ENCODE assay signal across 25 mouse cellular contexts in genomic region chr6:34896168-34896780, GRCm38 (mm10). TPM values are rescaled to one million over a fixed set of nuclear protein-coding genes. Genes with fewer than 3 reads are reported as not detected.
DNase-seq lines count a peak whose midpoint lies in the region; ATAC-seq and TF ChIP-seq lines count a peak whose summit lies in the region.
"Had no signal": no experiment of that assay in that cellular context is flagged by ENCODE, and none has a peak within 500 bp of the region (broad histone marks: within the 10 kb centered on the region; RNA-seq: fewer than 3 reads in every experiment).

No protein-coding gene starts in this region.

- no peak for TF ChIP-seq CTCF in cerebellum, adult 2 months (IDR thresholded peaks at IDR 0.05; ENCODE audit: borderline replicate concordance, insufficient read depth, low read depth, low read length)

- H3K4me3 ChIP-seq in cerebellum, adult 2 months (replicated peaks; ENCODE audit: insufficient read depth, low read depth, low read length) = no peak overlapping the region
- H3K4me3 ChIP-seq in heart, embryonic 10.5 days = no peak overlapping the region
- H3K4me3 ChIP-seq in liver, embryonic 12.5 days = no peak overlapping the region
- no peak overlapping the region for H3K4me3 ChIP-seq in liver, embryonic 11.5 days (ENCODE audit: low read depth, low read length)
- H3K4me3 ChIP-seq: embryonic facial prominence, embryonic 12.5 days; forebrain, embryonic 12.5 days; heart, embryonic 12.5 days; megakaryocyte, embryonic 14.5 days had no signal

- H3K36me3 ChIP-seq in heart, embryonic 10.5 days = peaks cover 85% of the 10 kb centered on the region
- H3K36me3 ChIP-seq in liver, embryonic 12.5 days = peaks cover 98% of the 10 kb centered on the region
- H3K36me3 ChIP-seq in liver, embryonic 11.5 days (ENCODE audit: control insufficient read depth, insufficient read depth, low read length) = peaks cover 51% of the 10 kb centered on the region

- no peaks in the 10 kb centered on the region for H3K9me3 ChIP-seq in heart, embryonic 10.5 days
- no peaks in the 10 kb centered on the region for H3K9me3 ChIP-seq in liver, embryonic 12.5 days (replicated peaks)
- H3K9me3 ChIP-seq in liver, embryonic 11.5 days (ENCODE audit: control insufficient read depth, low read length) = no peaks in the 10 kb centered on the region
- H3K9me3 ChIP-seq: embryonic facial prominence, embryonic 12.5 days; forebrain, embryonic 12.5 days; heart, embryonic 12.5 days; megakaryocyte, embryonic 14.5 days had no signal

- TF ChIP-seq POLR2A in cerebellum, adult 2 months (IDR thresholded peaks at IDR 0.05; ENCODE audit: borderline replicate concordance, insufficient read depth, low read length) = no peak

- peak; percentile 27; the same call in 1 of the 2 replicates for ATAC-seq in liver, embryonic 12.5 days
- ATAC-seq in liver, embryonic 11.5 days (replicated peaks; ENCODE audit: low FRiP score) = no peak
- ATAC-seq: hindbrain, postnatal 0 days; intestine, embryonic 16.5 days had no signal

- peaks cover 13% of the 10 kb centered on the region for H3K4me1 ChIP-seq in cerebellum, adult 2 months (ENCODE audit: control insufficient read depth, insufficient read depth, low read length)
- H3K4me1 ChIP-seq in heart, embryonic 10.5 days = peaks cover 29% of the 10 kb centered on the region
- H3K4me1 ChIP-seq in liver, embryonic 12.5 days = peaks cover 8% of the 10 kb centered on the region
- H3K4me1 ChIP-seq in liver, embryonic 11.5 days (replicated peaks; ENCODE audit: control insufficient read depth, insufficient read depth, low read length) = peaks cover 4% of the 10 kb centered on the region
- H3K4me1 ChIP-seq: embryonic facial prominence, embryonic 12.5 days; forebrain, embryonic 12.5 days had no signal

- peak overlapping the region; percentile 10; the same call in 1 of the 2 replicates for H3K27ac ChIP-seq in cerebellum, adult 2 months (ENCODE audit: insufficient read depth, low read length)
- H3K27ac ChIP-seq in heart, embryonic 10.5 days = peak overlapping the region; percentile 67; the same call in 1 of the 2 replicates
- H3K27ac ChIP-seq in liver, embryonic 12.5 days = no peak overlapping the region
- H3K27ac ChIP-seq in liver, embryonic 11.5 days (ENCODE audit: low read depth, low read length) = no peak overlapping the region
- H3K27ac ChIP-seq: embryonic facial prominence, embryonic 12.5 days; forebrain, embryonic 12.5 days; hindbrain, postnatal 0 days had no signal

- H3K27me3 ChIP-seq in cerebellum, adult 2 months (ENCODE audit: control insufficient read depth, insufficient read depth, low read length) = no peaks in the 10 kb centered on the region
- H3K27me3 ChIP-seq in heart, embryonic 10.5 days (ENCODE audit: insufficient read depth, poor library complexity, severe bottlenecking) = no peaks in the 10 kb centered on the region
- no peaks in the 10 kb centered on the region for H3K27me3 ChIP-seq in liver, embryonic 12.5 days (replicated peaks)
- no peaks in the 10 kb centered on the region for H3K27me3 ChIP-seq in liver, embryonic 11.5 days (replicated peaks; ENCODE audit: control insufficient read depth, insufficient read depth, low read length)
- H3K27me3 ChIP-seq: embryonic facial prominence, embryonic 12.5 days; forebrain, embryonic 12.5 days; heart, embryonic 12.5 days; megakaryocyte, embryonic 14.5 days had no signal

- no peak overlapping the region for H3K9ac ChIP-seq in liver, embryonic 12.5 days
- no peak overlapping the region for H3K9ac ChIP-seq in liver, embryonic 11.5 days (ENCODE audit: low read depth, low read length)
- H3K9ac ChIP-seq: embryonic facial prominence, embryonic 12.5 days; forebrain, embryonic 12.5 days; heart, embryonic 12.5 days had no signal

- 59% methylated on average over 16 of the region's 16 CpGs for WGBS in cerebellum, adult 2 months
- WGBS in heart, embryonic 10.5 days = 57% methylated on average over 16 of the region's 16 CpGs
- WGBS in liver, embryonic 12.5 days (ENCODE audit: insufficient replicate concordance) = 79% methylated on average over 16 of the region's 16 CpGs
- WGBS in liver, embryonic 11.5 days = 77% methylated on average over 16 of the region's 16 CpGs

- peak in 1 of 2 experiments; percentile 26 for DNase-seq in cerebellum, adult 2 months
- no peak for DNase-seq in cerebellum, postnatal 10 days
- DNase-seq in heart, embryonic 10.5 days (ENCODE audit: low spot score) = no peak
- DNase-seq in heart, adult 9 months (ENCODE audit: low spot score in 2 of 2) = no peak
- DNase-seq in liver, embryonic 11.5 days (ENCODE audit: low spot score) = no peak
- peak; percentile 23 for DNase-seq in MN1 (ENCODE audit: low spot score)
- DNase-seq: adrenal gland, postnatal 10 days; heart, postnatal 10 days; kidney, postnatal 36 days; layer of hippocampus, adult 9-11 months; thymus, adult 18-20 months; thymus, postnatal 36 days had no signal

- no peak overlapping the region for H3K4me2 ChIP-seq in liver, embryonic 12.5 days
- no peak overlapping the region for H3K4me2 ChIP-seq in liver, embryonic 11.5 days
- H3K4me2 ChIP-seq: embryonic facial prominence, embryonic 12.5 days; forebrain, embryonic 12.5 days; heart, embryonic 12.5 days had no signal

RNA-seq across cellular contexts. Expression of gene Wdr91, which starts 14.4 kb away (rescaled TPM):
- 26.7 and 28.0 TPM in 2 replicates for polyA plus RNA-seq in cerebellum, adult 2 months (2012; rRNA removed)
- polyA plus RNA-seq in heart, embryonic 10.5 days (2016; fragmentation: Nextera tagmentation; extraction: Ambion mirVana) = 12.6 and 13.0 TPM in 2 replicates
- polyA plus RNA-seq in liver, embryonic 12.5 days (2016; fragmentation: Nextera tagmentation; extraction: Ambion mirVana) = 14.2 and 18.6 TPM in 2 replicates
- 15.5 and 19.3 TPM in 2 replicates for polyA plus RNA-seq in liver, embryonic 11.5 days (2014; fragmentation: Nextera tagmentation; extraction: Ambion mirVana)

RNA-seq across cellular contexts. Expression of gene Cyren, which starts 18.4 kb away (rescaled TPM):
- 3.7 and 4.9 TPM in 2 replicates for polyA plus RNA-seq in cerebellum, adult 2 months (2012; rRNA removed)
- 13.7 and 16.5 TPM in 2 replicates for polyA plus RNA-seq in heart, embryonic 10.5 days (2016; fragmentation: Nextera tagmentation; extraction: Ambion mirVana)
- polyA plus RNA-seq in liver, embryonic 12.5 days (2016; fragmentation: Nextera tagmentation; extraction: Ambion mirVana) = 16.0 and 16.5 TPM in 2 replicates
- 20.1 and 20.5 TPM in 2 replicates for polyA plus RNA-seq in liver, embryonic 11.5 days (2014; fragmentation: Nextera tagmentation; extraction: Ambion mirVana)

RNA-seq across cellular contexts. Expression of gene Stra8, which starts 23.7 kb away (rescaled TPM):
- not detected in 2 replicates for polyA plus RNA-seq in cerebellum, adult 2 months (2012; rRNA removed)
- polyA plus RNA-seq in heart, embryonic 10.5 days (2016; fragmentation: Nextera tagmentation; extraction: Ambion mirVana) = not detected in 2 replicates
- not detected in 2 replicates for polyA plus RNA-seq in liver, embryonic 12.5 days (2016; fragmentation: Nextera tagmentation; extraction: Ambion mirVana)
- polyA plus RNA-seq in liver, embryonic 11.5 days (2014; fragmentation: Nextera tagmentation; extraction: Ambion mirVana) = not detected in 2 replicates
- polyA plus RNA-seq: embryonic facial prominence, embryonic 12.5 days; forebrain, embryonic 12.5 days; gonadal fat pad, adult 2 months; heart, embryonic 12.5 days; hindbrain, postnatal 0 days; intestine, embryonic 16.5 days; kidney, embryonic 14.5 days; liver, embryonic 16.5 days; neural tube, embryonic 11.5 days; small intestine, adult 2 months; stomach, embryonic 16.5 days had no signal

RNA-seq across cellular contexts. Expression of gene Tmem140, which starts 33.3 kb away (rescaled TPM):
- polyA plus RNA-seq in cerebellum, adult 2 months (2012; rRNA removed) = 1.4 and 1.8 TPM in 2 replicates
- polyA plus RNA-seq in heart, embryonic 10.5 days (2016; fragmentation: Nextera tagmentation; extraction: Ambion mirVana) = 1.4 and 1.8 TPM in 2 replicates
- 2.6 and 3.7 TPM in 2 replicates for polyA plus RNA-seq in liver, embryonic 12.5 days (2016; fragmentation: Nextera tagmentation; extraction: Ambion mirVana)
- polyA plus RNA-seq in liver, embryonic 11.5 days (2014; fragmentation: Nextera tagmentation; extraction: Ambion mirVana) = 2.7 and 3.2 TPM in 2 replicates

Comparison
In these comparisons a context has a peak if more than half of its experiments do, and no peak if none do; other contexts are left out.
1. H3K27ac ChIP-seq: peak in cerebellum, adult 2 months (single experiment) and heart, embryonic 10.5 days (single experiment); none in liver, embryonic 12.5 days (single experiment) and liver, embryonic 11.5 days (single experiment).